ENCODE assay signal across 1 mouse cellular context in genomic region chrX:20688068-20688547, GRCm38 (mm10).
TF ChIP-seq lines count a peak whose summit lies in the region.

No protein-coding gene starts in this region.

TF ChIP-seq in CH12.LX, 34 proteins besides CTCF, POLR2A, EP300 and RAD21 (continued from another document):
- TF ChIP-seq USF1 (IDR thresholded peaks at IDR 0.05; ENCODE audit: low read depth, low read length) (no peak), ZMIZ1 (IDR thresholded peaks at IDR 0.05; ENCODE audit: low read depth, low read length) (0 out of 2 replicates have a peak, but pooled peaks have one; percentile 33), NELFE (IDR thresholded peaks at IDR 0.05; ENCODE audit: low read depth, low read length) (peak; percentile 70), JUN (IDR thresholded peaks at IDR 0.05; ENCODE audit: insufficient read depth, low read depth, low read length) (no peak), ZC3H11A (IDR thresholded peaks at IDR 0.05; ENCODE audit: low read depth, low read length) (no peak), CHD1 (IDR thresholded peaks at IDR 0.05; ENCODE audit: low read depth, low read length) (peak; percentile 75; the same call in 1 of the 2 replicates), HCFC1 (IDR thresholded peaks at IDR 0.05; ENCODE audit: low read depth, low read length) (peak; percentile 52)
